Mouse (Mus musculus): Measurements from ENCODE around the gene Znhit2. TPM values are rescaled to one million over a fixed set of nuclear protein-coding genes. Genes with fewer than 3 reads are reported as not detected.
A peak's percentile ranks its signal among the peaks of the same experiment; 100 is the strongest.

Znhit2 gene
- total and polyA plus RNA-seq, 3 experiments, result 9.9 to 14.4 (median 13.4) TPM

DNA sequence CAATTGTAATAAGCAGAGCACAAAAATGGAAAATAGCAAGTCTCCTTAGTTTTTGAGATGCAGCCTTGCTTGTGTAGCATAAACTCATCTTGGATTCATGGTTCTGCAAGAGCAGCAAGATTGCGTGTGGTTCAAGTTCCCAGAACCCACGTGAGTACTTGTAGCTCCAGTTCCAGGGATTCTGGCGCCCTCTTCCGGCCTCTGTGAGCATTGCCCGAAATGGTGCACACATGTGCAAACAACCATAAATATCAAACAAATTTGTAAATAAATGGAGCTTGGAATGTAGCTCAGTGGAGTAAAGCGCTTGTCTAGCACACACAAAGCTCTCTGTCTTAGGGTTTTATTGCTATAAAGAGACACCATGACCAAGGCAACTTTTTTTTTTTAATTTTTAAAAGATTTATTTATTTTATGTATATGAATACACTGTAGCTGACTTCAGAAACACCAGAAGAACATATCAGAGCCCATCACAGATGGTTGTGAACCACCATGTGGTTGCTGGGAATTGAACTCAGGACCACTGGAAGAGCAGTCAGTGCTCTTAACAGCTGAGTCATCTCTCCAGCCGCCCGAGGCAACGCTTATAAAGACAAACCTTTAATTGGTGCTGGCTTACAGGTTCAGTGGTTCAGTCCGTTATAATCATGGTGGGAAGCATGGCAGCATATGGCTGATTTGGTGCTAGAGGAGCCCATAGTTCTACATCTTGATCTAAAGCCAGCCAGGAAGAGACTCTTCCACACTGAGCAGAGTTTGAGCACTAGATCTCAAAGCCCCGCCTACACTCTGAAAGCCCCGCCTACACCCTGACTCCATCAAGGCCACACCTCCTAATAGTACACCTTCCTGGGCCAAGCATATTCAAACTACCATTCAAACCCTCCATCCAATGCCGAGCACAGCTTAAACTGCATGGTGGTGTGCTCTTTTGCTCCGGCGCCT is 42.6 kb upstream of the Znhit2 start:
- peaks cover 4% of the 10 kb centered on the region for H3K4me1 ChIP-seq (ENCODE audit: control insufficient read depth, insufficient read depth, low read length)
- no peaks in the 10 kb centered on the region for H3K36me3 ChIP-seq (ENCODE audit: control insufficient read depth, insufficient read depth, low read length)
- intact Hi-C loops (cut with DNase I), result loop anchor here (1.0 to 2.0 kb wide), 2 partner anchors 53 to 232 kb away; no protein-coding TSS in a partner anchor
- H3K9ac ChIP-seq (ENCODE audit: low read depth, low read length), result no peak overlapping the region
- H3K27me3 ChIP-seq (ENCODE audit: control insufficient read depth, insufficient read depth, low read length), result peaks cover 3% of the 10 kb centered on the region; the same call in 1 of the 2 replicates
- H3K4me3 ChIP-seq, result no peak overlapping the region
- 32% methylated on average over 15 of the region's 15 CpGs for WGBS
- no peaks in the 10 kb centered on the region for H3K79me2 ChIP-seq (replicated peaks; ENCODE audit: control insufficient read depth, insufficient read depth, low read length)
- peak; percentile 82 to 88 for DNase-seq
- TF ChIP-seq CTCF (IDR thresholded peaks at IDR 0.05) (peak; percentile 97), EP300 (IDR thresholded peaks at IDR 0.05; ENCODE audit: insufficient read depth, low read depth, low read length) (peak; percentile 85), POLR2A (IDR thresholded peaks at IDR 0.05; ENCODE audit: insufficient read depth, low read depth, low read length) (no peak)
- H3K27ac ChIP-seq, result no peak overlapping the region

DNA sequence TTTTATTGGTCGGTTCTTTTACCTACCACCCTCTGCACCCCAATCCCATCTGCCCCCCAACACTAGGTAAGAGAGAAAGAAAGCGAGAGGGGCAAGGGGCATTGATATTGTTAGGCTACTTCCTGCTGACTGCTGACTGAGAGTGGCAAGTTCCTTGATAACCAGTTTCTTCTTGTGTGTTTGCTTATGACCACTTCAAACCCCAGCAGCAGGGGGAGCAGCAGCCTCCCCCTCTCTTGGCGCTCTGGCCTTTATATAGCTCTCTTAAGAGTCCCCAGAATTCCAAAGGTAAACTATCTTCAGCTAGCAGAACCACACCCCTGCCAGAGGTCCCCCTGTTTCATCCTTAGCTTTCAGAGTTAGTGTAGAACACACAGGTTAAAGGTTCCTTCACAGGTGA is 40.7 kb upstream of the Znhit2 start:
- Histone ChIP-seq H3K4me3 (no peak overlapping the region), H3K27me3 (ENCODE audit: control insufficient read depth, insufficient read depth, low read length) (peaks cover 3% of the 10 kb centered on the region; the same call in 1 of the 2 replicates), H3K9ac (ENCODE audit: low read depth, low read length) (no peak overlapping the region), H3K27ac (no peak overlapping the region), H3K36me3 (ENCODE audit: control insufficient read depth, insufficient read depth, low read length) (no peaks in the 10 kb centered on the region), H3K79me2 (replicated peaks; ENCODE audit: control insufficient read depth, insufficient read depth, low read length) (no peaks in the 10 kb centered on the region), H3K4me1 (ENCODE audit: control insufficient read depth, insufficient read depth, low read length) (no peaks in the 10 kb centered on the region)
- no peak for DNase-seq
- 48% methylated on average over 3 of the region's 3 CpGs for WGBS
- intact Hi-C loops (cut with DNase I), result no loop called here
- 0 out of 2 replicates have a peak, but pooled peaks have one; percentile 6 for TF ChIP-seq CTCF (IDR thresholded peaks at IDR 0.05)
- TF ChIP-seq POLR2A (IDR thresholded peaks at IDR 0.05; ENCODE audit: insufficient read depth, low read depth, low read length), result no peak

DNA sequence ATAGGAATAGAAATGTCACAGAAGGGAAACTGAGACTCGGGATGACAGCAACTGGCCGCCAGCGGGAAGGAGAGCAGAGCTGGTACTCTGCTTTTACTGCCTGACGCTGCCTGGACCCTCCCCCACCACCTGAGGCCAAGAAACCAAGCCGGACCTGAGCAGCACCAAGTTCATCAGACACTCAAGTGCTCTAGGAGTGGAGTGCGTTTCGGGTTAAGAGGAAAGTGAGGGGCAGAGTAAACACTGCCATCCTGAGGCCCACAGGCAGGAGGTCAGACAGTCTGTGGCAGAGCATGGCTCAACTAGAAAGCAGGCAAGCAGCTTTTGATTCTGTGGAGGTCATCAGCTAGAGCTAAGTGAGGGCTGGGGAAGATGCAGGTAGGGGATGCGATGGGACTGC is 37.9 kb upstream of the Znhit2 start:
- no peak for DNase-seq
- Histone ChIP-seq H3K27ac (no peak overlapping the region), H3K79me2 (replicated peaks; ENCODE audit: control insufficient read depth, insufficient read depth, low read length) (no peaks in the 10 kb centered on the region), H3K9ac (ENCODE audit: low read depth, low read length) (no peak overlapping the region), H3K36me3 (ENCODE audit: control insufficient read depth, insufficient read depth, low read length) (no peaks in the 10 kb centered on the region), H3K4me3 (no peak overlapping the region), H3K27me3 (ENCODE audit: control insufficient read depth, insufficient read depth, low read length) (peaks cover 3% of the 10 kb centered on the region; the same call in 1 of the 2 replicates), H3K4me1 (ENCODE audit: control insufficient read depth, insufficient read depth, low read length) (no peaks in the 10 kb centered on the region)
- no peak for TF ChIP-seq CTCF (IDR thresholded peaks at IDR 0.05)
- TF ChIP-seq POLR2A (IDR thresholded peaks at IDR 0.05; ENCODE audit: insufficient read depth, low read depth, low read length), result no peak
- TF ChIP-seq EP300 (IDR thresholded peaks at IDR 0.05; ENCODE audit: insufficient read depth, low read depth, low read length), result no peak
- 66% methylated on average over 8 of the region's 8 CpGs for WGBS
- intact Hi-C loops (cut with DNase I), result no loop called here

DNA sequence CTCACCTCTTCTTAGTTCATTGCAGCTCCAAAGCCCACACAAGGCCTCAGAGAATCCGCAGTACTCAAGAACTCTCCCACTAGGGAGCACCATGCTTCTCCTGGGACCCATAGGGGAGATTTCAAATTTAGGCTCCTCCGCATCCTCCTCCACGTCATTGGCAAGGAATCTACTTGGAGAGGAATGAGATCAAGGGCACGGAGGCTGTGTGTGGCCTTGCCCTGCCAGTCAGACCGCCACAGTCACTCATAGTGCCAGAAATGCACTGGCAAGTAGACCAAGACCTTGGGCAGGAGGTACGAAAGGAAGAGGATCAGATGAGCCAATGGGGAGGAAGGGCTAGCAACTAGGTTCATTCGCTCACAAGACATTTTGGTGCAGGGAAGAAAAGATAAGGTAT is 37.1 kb upstream of the Znhit2 start:
- WGBS, result 65% methylated on average over 7 of the region's 7 CpGs
- Histone ChIP-seq H3K79me2 (replicated peaks; ENCODE audit: control insufficient read depth, insufficient read depth, low read length) (no peaks in the 10 kb centered on the region), H3K27ac (no peak overlapping the region), H3K27me3 (ENCODE audit: control insufficient read depth, insufficient read depth, low read length) (peaks cover 3% of the 10 kb centered on the region; the same call in 1 of the 2 replicates), H3K36me3 (ENCODE audit: control insufficient read depth, insufficient read depth, low read length) (no peaks in the 10 kb centered on the region), H3K4me3 (no peak overlapping the region), H3K4me1 (ENCODE audit: control insufficient read depth, insufficient read depth, low read length) (no peaks in the 10 kb centered on the region), H3K9ac (ENCODE audit: low read depth, low read length) (no peak overlapping the region)
- no peak for TF ChIP-seq CTCF (IDR thresholded peaks at IDR 0.05)
- TF ChIP-seq POLR2A (IDR thresholded peaks at IDR 0.05; ENCODE audit: insufficient read depth, low read depth, low read length), result no peak
- no peak for TF ChIP-seq EP300 (IDR thresholded peaks at IDR 0.05; ENCODE audit: insufficient read depth, low read depth, low read length)
- intact Hi-C loops (cut with DNase I), result no loop called here
- no peak for DNase-seq

DNA sequence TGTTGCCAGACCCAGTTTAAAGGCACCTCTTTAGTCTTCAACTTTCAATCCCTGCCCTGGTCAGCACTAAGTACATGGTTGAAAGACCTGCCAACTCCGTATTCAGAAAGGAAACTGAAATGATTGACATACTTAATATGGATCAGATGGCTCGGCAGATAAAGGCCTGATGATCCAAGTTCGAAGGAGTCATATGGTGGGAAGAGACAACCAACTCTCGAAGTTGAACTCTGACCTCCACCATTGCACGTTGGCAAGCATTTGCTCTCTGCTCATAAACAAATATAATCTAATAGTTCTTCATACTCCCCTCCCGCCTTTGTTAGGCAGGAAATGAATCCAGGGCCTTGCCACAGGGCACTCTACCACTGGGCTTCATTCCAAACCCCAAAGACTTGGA is 32.0 kb upstream of the Znhit2 start:
- H3K4me3 ChIP-seq, result no peak overlapping the region
- WGBS, result 65% methylated on average over 6 of the region's 6 CpGs
- no peak for DNase-seq

DNA sequence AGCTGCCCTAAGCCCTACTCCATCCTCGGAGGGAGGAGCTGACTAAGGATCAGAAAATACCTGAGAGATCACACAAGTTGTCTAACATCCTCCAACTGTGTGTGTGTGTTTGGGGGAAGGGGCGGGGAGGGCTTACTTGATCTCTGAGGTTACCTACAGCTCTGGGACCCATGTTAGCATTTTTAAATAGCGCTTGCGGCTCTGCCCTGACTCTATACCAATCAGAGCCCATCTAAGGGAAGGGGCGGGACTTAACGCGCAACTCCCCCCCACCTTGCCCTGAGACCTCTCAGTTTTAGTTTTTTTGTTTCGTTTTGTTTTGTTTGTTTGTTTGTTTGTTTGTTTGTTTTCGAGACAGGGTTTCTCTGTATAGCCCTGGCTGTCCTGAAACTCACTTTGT is 31.6 kb upstream of the Znhit2 start:
- no peaks in the 10 kb centered on the region for H3K79me2 ChIP-seq (replicated peaks; ENCODE audit: control insufficient read depth, insufficient read depth, low read length)
- no peaks in the 10 kb centered on the region for H3K4me1 ChIP-seq (ENCODE audit: control insufficient read depth, insufficient read depth, low read length)
- no peak for TF ChIP-seq EP300 (IDR thresholded peaks at IDR 0.05; ENCODE audit: insufficient read depth, low read depth, low read length)
- no peak for TF ChIP-seq POLR2A (IDR thresholded peaks at IDR 0.05; ENCODE audit: insufficient read depth, low read depth, low read length)
- TF ChIP-seq CTCF (IDR thresholded peaks at IDR 0.05), result no peak
- H3K9ac ChIP-seq (ENCODE audit: low read depth, low read length), result no peak overlapping the region
- no peaks in the 10 kb centered on the region for H3K27me3 ChIP-seq (ENCODE audit: control insufficient read depth, insufficient read depth, low read length)
- no peaks in the 10 kb centered on the region for H3K36me3 ChIP-seq (ENCODE audit: control insufficient read depth, insufficient read depth, low read length)
- no peak for DNase-seq
- no peak overlapping the region for H3K27ac ChIP-seq
- WGBS, result 73% methylated on average over 9 of the region's 9 CpGs
- H3K4me3 ChIP-seq, result no peak overlapping the region
- intact Hi-C loops (cut with DNase I), result no loop called here

More for the DNA sequence above, 32.0 kb upstream of the Znhit2 start:
- H3K36me3 ChIP-seq (ENCODE audit: control insufficient read depth, insufficient read depth, low read length), result no peaks in the 10 kb centered on the region
- no peak overlapping the region for H3K27ac ChIP-seq
- H3K27me3 ChIP-seq (ENCODE audit: control insufficient read depth, insufficient read depth, low read length), result no peaks in the 10 kb centered on the region
- intact Hi-C loops (cut with DNase I), result no loop called here
- TF ChIP-seq POLR2A (IDR thresholded peaks at IDR 0.05; ENCODE audit: insufficient read depth, low read depth, low read length) (no peak), EP300 (IDR thresholded peaks at IDR 0.05; ENCODE audit: insufficient read depth, low read depth, low read length) (no peak), CTCF (IDR thresholded peaks at IDR 0.05) (no peak)
- H3K4me1 ChIP-seq (ENCODE audit: control insufficient read depth, insufficient read depth, low read length), result no peaks in the 10 kb centered on the region
- no peak overlapping the region for H3K9ac ChIP-seq (ENCODE audit: low read depth, low read length)
- H3K79me2 ChIP-seq (replicated peaks; ENCODE audit: control insufficient read depth, insufficient read depth, low read length), result no peaks in the 10 kb centered on the region

All from heart, adult 2 months (tissue).